Mouse (Mus musculus): ENCODE measurements at regions not wholly inside any gene's neighbourhood (a gene's known extent, or its start where the extent isn't known, plus 50 kb on each side); places are given as distances from the start of the nearest gene placed in this dataset.

DNA sequence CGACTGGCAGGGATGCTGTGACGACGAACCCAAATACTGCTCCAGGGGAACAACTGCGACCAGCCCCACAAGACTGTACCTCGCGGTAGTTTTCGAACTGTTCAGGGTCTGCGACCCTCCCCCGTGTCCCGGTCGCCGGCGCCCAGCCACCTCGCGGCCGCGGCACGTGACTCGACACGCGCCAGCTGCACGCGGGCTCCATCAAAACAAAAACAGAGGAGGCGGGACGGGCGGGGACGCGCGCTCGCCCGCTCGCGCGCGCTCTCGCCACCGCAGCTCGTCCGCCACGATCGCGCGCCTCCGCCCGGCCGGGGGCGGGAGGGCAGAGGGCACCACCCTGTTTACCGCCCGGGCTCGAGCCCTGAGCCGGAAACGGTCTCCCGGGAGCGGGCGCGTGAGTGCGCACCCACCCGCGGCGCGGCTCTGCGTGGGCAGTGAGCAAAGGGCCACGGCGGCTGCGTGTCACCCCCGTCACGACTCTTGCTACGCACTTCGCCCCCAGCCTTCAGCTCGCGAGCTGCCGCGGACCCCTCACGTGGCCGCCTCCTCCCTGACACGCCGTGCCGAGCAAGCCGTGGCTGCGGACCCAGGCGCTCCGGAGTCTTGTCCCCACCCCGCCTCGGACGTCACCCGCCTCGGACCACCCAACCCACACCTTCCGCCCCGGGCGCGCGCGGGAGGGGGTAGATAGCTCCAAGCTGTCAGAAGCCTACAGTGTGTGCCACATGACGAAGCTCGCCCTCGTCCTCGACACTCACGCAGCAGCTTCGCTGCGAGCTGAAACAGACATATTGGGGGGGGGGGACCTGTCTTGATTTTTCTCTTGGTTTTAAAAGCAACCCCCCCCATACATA lies 182.1 kb upstream of the Mkln1 start:
- TF ChIP-seq CTCF (IDR thresholded peaks at IDR 0.05; ENCODE audit: extremely low read depth, insufficient read depth, low read length) (no peak), POLR2A (IDR thresholded peaks at IDR 0.05; ENCODE audit: extremely low read depth, insufficient read depth, low read length) (peak; percentile 82)

Measured in cortical plate, adult 2 months (tissue).